Mouse (Mus musculus) liver, adult 2 months (tissue): ENCODE measurements around the gene Eda. TPM values are rescaled to one million over a fixed set of nuclear protein-coding genes. Genes with fewer than 3 reads are reported as not detected.

Source experiments
- DNase-seq: peaks from one replicate; pipeline ENCODE4 v3.0.0-alpha.2; 2011; ENCODE audit warnings: low read depth, low spot score; ENCODE audit errors: extremely low read depth
- H3K27ac ChIP-seq: fragments of 200-500 bp; replicated peaks from 2 replicates; pipeline ENCODE4 v1.5.1; 2012; ENCODE audit warnings: low read depth, mild to moderate bottlenecking, control low read depth, inconsistent platforms, low read length; ENCODE audit not compliant: insufficient read depth
- H3K27me3 ChIP-seq: fragments of 200-500 bp; 2 replicates; pipeline ENCODE4 v1.6.1; 2012; ENCODE audit warnings: mild to moderate bottlenecking, moderate library complexity, low read length, inconsistent platforms; ENCODE audit not compliant: control insufficient read depth, insufficient read depth
- H3K36me3 ChIP-seq: fragments of 200-500 bp; 2 replicates; pipeline ENCODE4 v1.6.1; 2012; ENCODE audit warnings: low read length, inconsistent platforms; ENCODE audit not compliant: control insufficient read depth, insufficient read depth
- H3K4me1 ChIP-seq: fragments of 200-500 bp; 2 replicates; pipeline ENCODE4 v1.6.1; 2011; ENCODE audit warnings: low read length; ENCODE audit not compliant: control insufficient read depth, insufficient read depth
- H3K4me3 ChIP-seq: fragments of 200-500 bp; 2 replicates; pipeline ENCODE4 v1.5.1; 2011; ENCODE audit warnings: low read depth, mild to moderate bottlenecking, control low read depth, low read length, moderate library complexity; ENCODE audit not compliant: insufficient read depth
- H3K79me2 ChIP-seq: fragments of 200-500 bp; 2 replicates; pipeline ENCODE4 v1.6.1; 2012; ENCODE audit warnings: inconsistent platforms, mild to moderate bottlenecking, low read length, moderate library complexity; ENCODE audit not compliant: control insufficient read depth, insufficient read depth
- H3K9ac ChIP-seq: fragments of 200-500 bp; 2 replicates; pipeline ENCODE4 v1.6.1; 2012; ENCODE audit warnings: low read depth, mild to moderate bottlenecking, control low read depth, inconsistent platforms, low read length
- CTCF ChIP-seq: fragments of 200-500 bp; IDR thresholded peaks from 2 replicates; pipeline ENCODE4 v1.5.1; 2011; ENCODE audit warnings: low read depth, low read length, control low read depth
- POLR2A ChIP-seq: fragments of 200-500 bp; IDR thresholded peaks from 2 replicates; pipeline ENCODE4 v1.6.1; 2011; ENCODE audit warnings: low read length, control low read depth; ENCODE audit not compliant: insufficient read depth; ENCODE audit errors: extremely low read depth
- WGBS: fragments of 180-500 bp; shearing (Covaris S2); methylation state at CpG from one replicate; pipeline ENCODE4 v1.1.7; 2018; 5-methylcytosine and 5-hydroxymethylcytosine counted together
- polyA plus RNA-seq: library from polyadenylated mRNA; depleted of rRNA; stranded (reverse); fragments of >200 nt; gene quantifications from 2 replicates; pipeline ENCODE4 v1.2.3, GENCODE M21; 2012; rRNA removed
- total RNA-seq: library from RNA; depleted of rRNA; stranded (reverse); fragments of >200 nt; gene quantifications from 2 replicates; pipeline ENCODE4 v1.2.3, GENCODE M21; 2014; rRNA removed

Eda gene
- total RNA-seq (0.92 and 1.1 TPM in 2 replicates), polyA plus RNA-seq (0.48 and 0.60 TPM in 2 replicates)

DNA sequence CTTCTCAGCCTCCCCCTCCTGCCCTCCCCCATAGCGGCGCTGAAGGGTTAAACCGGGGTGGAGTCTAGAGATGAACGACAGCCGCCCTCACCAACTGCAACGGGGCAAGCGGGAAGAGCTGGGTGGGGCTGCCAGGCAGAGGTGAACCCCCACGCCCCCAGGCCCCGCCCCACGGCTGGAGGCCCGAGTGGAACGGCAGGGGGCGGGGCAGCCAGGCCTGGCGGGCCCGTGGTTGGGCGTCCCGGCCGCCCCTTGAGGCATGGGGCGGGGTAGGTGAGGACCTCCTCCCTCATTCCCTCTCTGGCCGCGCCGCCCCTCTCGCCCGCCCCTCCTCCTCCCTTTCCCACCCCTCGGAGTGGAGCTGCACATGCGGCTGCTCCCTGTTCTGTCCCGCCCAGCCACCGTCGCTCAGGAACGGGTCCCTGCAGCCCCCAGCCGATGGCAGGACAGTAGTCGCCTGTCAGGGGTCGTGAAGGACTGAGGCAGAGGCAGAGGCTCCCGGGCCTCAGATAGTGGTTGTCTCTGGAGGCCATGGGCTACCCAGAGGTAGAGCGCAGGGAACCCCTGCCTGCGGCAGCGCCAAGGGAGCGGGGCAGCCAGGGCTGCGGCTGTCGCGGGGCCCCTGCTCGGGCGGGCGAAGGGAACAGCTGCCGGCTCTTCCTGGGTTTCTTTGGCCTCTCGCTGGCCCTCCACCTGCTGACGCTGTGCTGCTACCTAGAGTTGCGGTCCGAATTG, at the start of gene Eda:
TSS of gene Eda (plus strand) at position 357 of the 735 bp plus-strand sequence.
- H3K79me2 ChIP-seq: no peaks in the 10 kb centered on the region
- H3K4me3 ChIP-seq: peak within 1 kb of the TSS; percentile 97
- DNase-seq: peak; percentile 64
- peak within 1 kb of the TSS; percentile 78 for H3K9ac ChIP-seq
- H3K4me1 ChIP-seq: no peaks in the 10 kb centered on the region
- 0 out of 2 replicates have a peak within 1 kb of the TSS, but pooled peaks have one; percentile 29 for H3K27ac ChIP-seq
- H3K27me3 ChIP-seq: no peaks in the 10 kb centered on the region
- H3K36me3 ChIP-seq: no peaks in the 10 kb centered on the region
- under 1% methylated on average over 23 of the region's 49 CpGs for WGBS
- TF ChIP-seq CTCF: no peak

DNA sequence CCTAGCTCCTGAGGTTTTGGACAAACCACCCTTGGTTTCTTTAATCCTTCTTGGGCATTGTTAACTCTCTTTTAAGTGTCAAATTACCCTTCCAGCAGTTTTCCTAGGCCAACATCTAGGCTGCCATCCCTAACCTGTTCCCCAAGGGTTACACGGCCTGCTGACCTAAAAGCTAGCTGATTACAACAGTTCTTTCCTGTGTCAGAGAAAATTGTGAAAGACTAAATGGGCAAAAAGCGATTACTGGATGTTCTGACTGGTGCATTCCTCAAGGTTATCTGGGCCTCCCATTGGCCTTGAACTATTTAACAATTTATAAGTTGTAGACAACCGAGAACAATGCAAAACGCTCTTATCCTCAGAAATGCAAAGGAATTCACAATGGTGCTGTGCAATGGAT, 14.4 kb upstream of the Eda start:
- Histone ChIP-seq H3K79me2 (no peaks in the 10 kb centered on the region), H3K36me3 (no peaks in the 10 kb centered on the region), H3K9ac (no peak overlapping the region), H3K27me3 (no peaks in the 10 kb centered on the region), H3K4me1 (no peaks in the 10 kb centered on the region), H3K4me3 (no peak overlapping the region), H3K27ac (no peak overlapping the region)
- 38% methylated on average over 4 of the region's 4 CpGs for WGBS
- TF ChIP-seq CTCF (no peak), POLR2A (no peak)
- DNase-seq: peak; percentile 39

- no peak overlapping the region for H3K9ac ChIP-seq
- H3K36me3 ChIP-seq: no peaks in the 10 kb centered on the region
- no peaks in the 10 kb centered on the region for H3K4me1 ChIP-seq
- no peaks in the 10 kb centered on the region for H3K79me2 ChIP-seq
- TF ChIP-seq CTCF: no peak
- no peak for TF ChIP-seq POLR2A
- 81% methylated on average over 1 of the region's 1 CpGs for WGBS
- DNase-seq: no peak
- H3K27me3 ChIP-seq: no peaks in the 10 kb centered on the region
- H3K27ac ChIP-seq: no peak overlapping the region
- H3K4me3 ChIP-seq: no peak overlapping the region
Observed at GRCm38 (mm10) chrX:99970111-99970510, 5.3 kb upstream of the Eda start.

DNA sequence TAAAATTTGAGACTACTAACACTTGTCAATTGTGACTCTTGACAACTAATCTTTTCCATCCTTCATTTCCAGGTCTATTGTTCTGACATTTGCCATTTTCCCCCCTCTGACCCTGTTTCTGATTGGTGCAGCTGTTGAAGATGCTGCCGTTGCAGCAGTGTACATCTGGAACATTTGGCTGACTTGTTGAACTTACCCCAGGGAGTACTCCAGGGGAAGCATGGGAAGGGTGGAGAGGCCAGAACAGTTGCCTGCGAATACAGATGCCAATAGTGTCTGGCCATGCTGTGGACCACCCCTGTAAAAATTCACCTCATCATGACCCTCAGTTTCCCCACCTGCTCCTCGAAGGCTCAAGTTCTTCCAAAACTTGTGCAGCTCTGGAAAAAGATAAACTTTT, 1.0 kb upstream of the Eda start:
- no peaks in the 10 kb centered on the region for H3K79me2 ChIP-seq
- TF ChIP-seq CTCF (no peak), POLR2A (no peak)
- H3K36me3 ChIP-seq: no peaks in the 10 kb centered on the region
- H3K9ac ChIP-seq: no peak overlapping the region
- H3K27me3 ChIP-seq: no peaks in the 10 kb centered on the region
- H3K4me3 ChIP-seq: no peak overlapping the region
- no peaks in the 10 kb centered on the region for H3K4me1 ChIP-seq
- DNase-seq: no peak
- WGBS: 50% methylated on average over 3 of the region's 3 CpGs
- no peak overlapping the region for H3K27ac ChIP-seq

- no peak for DNase-seq
- no peaks in the 10 kb centered on the region for H3K36me3 ChIP-seq
- H3K27me3 ChIP-seq: no peaks in the 10 kb centered on the region
- TF ChIP-seq CTCF: no peak
- TF ChIP-seq POLR2A: no peak
- H3K4me3 ChIP-seq: no peak overlapping the region
- no peak overlapping the region for H3K9ac ChIP-seq
- no peaks in the 10 kb centered on the region for H3K4me1 ChIP-seq
- H3K79me2 ChIP-seq: no peaks in the 10 kb centered on the region
- no peak overlapping the region for H3K27ac ChIP-seq
- WGBS: 9% methylated on average over 5 of the region's 5 CpGs
Observed at GRCm38 (mm10) chrX:99974803-99975202, 603 bp upstream of the Eda start.

- H3K27ac ChIP-seq: no peak overlapping the region
- H3K4me3 ChIP-seq: peak overlapping the region; percentile 97
- no peak for TF ChIP-seq CTCF
- TF ChIP-seq POLR2A: no peak
- no peaks in the 10 kb centered on the region for H3K4me1 ChIP-seq
- H3K36me3 ChIP-seq: no peaks in the 10 kb centered on the region
- DNase-seq: peak; percentile 28
- H3K9ac ChIP-seq: peak overlapping the region; percentile 78
- H3K27me3 ChIP-seq: no peaks in the 10 kb centered on the region
- WGBS: under 1% methylated on average over 42 of the region's 48 CpGs
- H3K79me2 ChIP-seq: no peaks in the 10 kb centered on the region
Observed at GRCm38 (mm10) chrX:99975985-99976924, 849 bp downstream of the Eda start.
